Comparison of ENCODE assay signal across 14 mouse cellular contexts in genomic region chr6:73232152-73232584, GRCm38 (mm10). TPM values are rescaled to one million over a fixed set of nuclear protein-coding genes. Genes with fewer than 3 reads are reported as not detected.
DNase-seq lines count a peak whose midpoint lies in the region; ATAC-seq and TF ChIP-seq lines count a peak whose summit lies in the region.
"Had no signal": no experiment of that assay in that cellular context is flagged by ENCODE, and none has a peak within 500 bp of the region (broad histone marks: within the 10 kb centered on the region; RNA-seq: fewer than 3 reads in every experiment).

No protein-coding gene starts in this region.

- no peaks in the 10 kb centered on the region for H3K4me1 ChIP-seq in intestine, embryonic 16.5 days (ENCODE audit: control insufficient read depth, insufficient read depth, low read length)
- H3K4me1 ChIP-seq in small intestine, adult 2 months (ENCODE audit: control insufficient read depth, insufficient read depth, insufficient read length, low read length), result peaks cover 4% of the 10 kb centered on the region
- H3K4me1 ChIP-seq: heart, embryonic 13.5 days; hindbrain, embryonic 15.5 days; midbrain, embryonic 12.5 days had no signal

- 55% methylated on average over 12 of the region's 12 CpGs for WGBS in intestine, embryonic 16.5 days
- 27% methylated on average over 12 of the region's 12 CpGs for WGBS in small intestine, adult 2 months

- no peaks in the 10 kb centered on the region for H3K27me3 ChIP-seq in intestine, embryonic 16.5 days (replicated peaks; ENCODE audit: control insufficient read depth, insufficient read depth, low read length)
- H3K27me3 ChIP-seq in small intestine, adult 2 months (ENCODE audit: control insufficient read depth, insufficient read depth, low read length), result no peaks in the 10 kb centered on the region
- H3K27me3 ChIP-seq: heart, embryonic 13.5 days; hindbrain, embryonic 15.5 days; limb, embryonic 15.5 days; midbrain, embryonic 12.5 days had no signal

- H3K27ac ChIP-seq in intestine, embryonic 16.5 days (ENCODE audit: low read length), result 0 out of 2 replicates have a peak overlapping the region, but pooled peaks have one; percentile 10
- peak overlapping the region; percentile 23; the same call in 1 of the 2 replicates for H3K27ac ChIP-seq in small intestine, adult 2 months (ENCODE audit: insufficient read depth, low read depth, low read length)
- H3K27ac ChIP-seq: heart, embryonic 13.5 days; hindbrain, embryonic 15.5 days; limb, embryonic 15.5 days; midbrain, embryonic 12.5 days had no signal

- peak; percentile 90 for ATAC-seq in intestine, embryonic 16.5 days
- ATAC-seq: activated CD4-positive, CD25-positive, alpha-beta regulatory T cell, adult 4 months had no signal

- DNase-seq in WW6 (ENCODE audit: low read depth, low spot score), result peak; percentile 54
- DNase-seq in kidney, postnatal 36 days, result peak; percentile 86 to 92
- DNase-seq in left cerebral cortex, adult 9 months (ENCODE audit: low spot score in 2 of 2), result no peak
- no peak for DNase-seq in lung, postnatal 4 days
- DNase-seq in frontal cortex, postnatal 14 days (ENCODE audit: low spot score in 2 of 2), result no peak
- DNase-seq: cerebellum, adult 8-10 months; layer of hippocampus, postnatal 36 days had no signal

- no peak for TF ChIP-seq CTCF in small intestine, adult 2 months (IDR thresholded peaks at IDR 0.05; ENCODE audit: extremely low read depth, insufficient read length, insufficient replicate concordance, low read depth, low read length)

- peak overlapping the region; percentile 39 for H3K4me2 ChIP-seq in intestine, embryonic 16.5 days (ENCODE audit: low read depth, low read length)
- H3K4me2 ChIP-seq: heart, embryonic 13.5 days; hindbrain, embryonic 15.5 days; limb, embryonic 15.5 days; midbrain, embryonic 12.5 days had no signal

- no peaks in the 10 kb centered on the region for H3K36me3 ChIP-seq in intestine, embryonic 16.5 days (ENCODE audit: control insufficient read depth, insufficient read depth, low read length)
- H3K36me3 ChIP-seq in small intestine, adult 2 months (ENCODE audit: control insufficient read depth, insufficient read depth, low read length), result no peaks in the 10 kb centered on the region
- H3K36me3 ChIP-seq: heart, embryonic 13.5 days; hindbrain, embryonic 15.5 days; limb, embryonic 15.5 days; midbrain, embryonic 12.5 days had no signal

- H3K9me3 ChIP-seq in intestine, embryonic 16.5 days (ENCODE audit: control insufficient read depth, low read length), result no peaks in the 10 kb centered on the region
- H3K9me3 ChIP-seq: hindbrain, embryonic 15.5 days; limb, embryonic 15.5 days; midbrain, embryonic 12.5 days had no signal

- H3K4me3 ChIP-seq in intestine, embryonic 16.5 days (ENCODE audit: low read length), result peak overlapping the region; percentile 9; the same call in 1 of the 2 replicates
- peak overlapping the region; percentile 45 for H3K4me3 ChIP-seq in small intestine, adult 2 months (ENCODE audit: low read depth, low read length)
- H3K4me3 ChIP-seq: heart, embryonic 13.5 days; hindbrain, embryonic 15.5 days; limb, embryonic 15.5 days; midbrain, embryonic 12.5 days had no signal

- H3K9ac ChIP-seq in intestine, embryonic 16.5 days (ENCODE audit: low read depth, low read length), result no peak overlapping the region
- H3K9ac ChIP-seq: heart, embryonic 13.5 days; hindbrain, embryonic 15.5 days; limb, embryonic 15.5 days; midbrain, embryonic 12.5 days had no signal

- TF ChIP-seq POLR2A in small intestine, adult 2 months (IDR thresholded peaks at IDR 0.05; ENCODE audit: low read depth, low read length), result no peak

RNA-seq across cellular contexts. Expression of gene Dnah6, which starts 10.7 kb away (rescaled TPM):
- polyA plus RNA-seq in intestine, embryonic 16.5 days (2015; fragmentation: Nextera tagmentation; extraction: Ambion mirVana), result 0.04 and 0.05 TPM in 2 replicates
- 0.01 and 0.04 TPM in 2 replicates for polyA plus RNA-seq in small intestine, adult 2 months (2012; rRNA removed)

RNA-seq across cellular contexts. Expression of gene Suclg1, which starts 16.0 kb away (rescaled TPM):
- polyA plus RNA-seq in intestine, embryonic 16.5 days (2015; fragmentation: Nextera tagmentation; extraction: Ambion mirVana), result 371 and 392 TPM in 2 replicates
- 52.7 and 97.0 TPM in 2 replicates for polyA plus RNA-seq in small intestine, adult 2 months (2012; rRNA removed)

Comparison
In these comparisons a context has a peak if more than half of its experiments do, and no peak if none do; other contexts are left out.
1. DNase-seq: peak in WW6 (single experiment) and kidney, postnatal 36 days (2 of 2); none in left cerebral cortex, adult 9 months (0 of 2), lung, postnatal 4 days (0 of 2) and frontal cortex, postnatal 14 days (0 of 2).